Mouse (Mus musculus): ENCODE measurements around the gene Fut4. TPM values are rescaled to one million over a fixed set of nuclear protein-coding genes. Genes with fewer than 3 reads are reported as not detected.

Gene Fut4
- polyA plus RNA-seq (2012; ENCODE audit: insufficient read depth, insufficient read length, low replicate concordance, missing spikeins) = not detected in 2 replicates

DNA sequence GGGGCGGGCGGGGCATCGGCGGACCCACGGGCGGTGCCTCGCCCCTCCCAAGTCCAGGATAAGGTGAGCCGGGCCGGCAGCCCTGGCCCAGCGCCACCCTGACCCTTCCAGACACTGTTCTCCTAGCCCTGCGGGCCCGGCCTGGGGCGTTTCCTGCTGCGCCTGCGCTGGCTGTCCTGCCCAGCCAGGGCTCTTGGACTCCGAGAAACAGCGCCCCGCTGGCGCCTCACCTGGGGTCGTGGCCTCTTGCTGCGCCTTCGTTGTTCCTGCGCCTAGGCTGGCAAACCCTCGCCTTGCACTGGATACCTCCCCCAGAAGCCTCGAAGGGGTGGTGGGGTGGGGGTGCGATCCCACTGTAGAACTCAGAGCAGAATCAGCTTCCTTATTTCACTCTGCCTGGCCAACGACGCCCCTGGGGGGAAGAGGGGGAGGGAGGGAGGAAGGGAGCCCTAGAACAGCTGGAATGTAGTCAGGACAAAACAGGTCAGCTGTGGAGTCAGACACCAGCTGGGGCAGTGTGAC, at the start of gene Fut4:
Fut4 (minus strand) TSS at position 393 of the 522 bp plus-strand sequence.
- Histone ChIP-seq H3K4me3 (ENCODE audit: insufficient read depth, low read depth, low read length) (peak within 1 kb of the TSS; percentile 40), H3K27ac (ENCODE audit: insufficient read depth, low read depth, low read length) (no peak within 1 kb of the TSS), H3K4me1 (ENCODE audit: control insufficient read depth, insufficient read depth, low read length) (peaks cover 14% of the 10 kb centered on the region)
- TF ChIP-seq CTCF (IDR thresholded peaks at IDR 0.05; ENCODE audit: insufficient read depth, low read depth, low read length) (no peak), POLR2A (IDR thresholded peaks at IDR 0.05; ENCODE audit: insufficient read depth, low read depth, low read length) (no peak)
- WGBS = 4% methylated on average over 28 of the region's 28 CpGs

DNA sequence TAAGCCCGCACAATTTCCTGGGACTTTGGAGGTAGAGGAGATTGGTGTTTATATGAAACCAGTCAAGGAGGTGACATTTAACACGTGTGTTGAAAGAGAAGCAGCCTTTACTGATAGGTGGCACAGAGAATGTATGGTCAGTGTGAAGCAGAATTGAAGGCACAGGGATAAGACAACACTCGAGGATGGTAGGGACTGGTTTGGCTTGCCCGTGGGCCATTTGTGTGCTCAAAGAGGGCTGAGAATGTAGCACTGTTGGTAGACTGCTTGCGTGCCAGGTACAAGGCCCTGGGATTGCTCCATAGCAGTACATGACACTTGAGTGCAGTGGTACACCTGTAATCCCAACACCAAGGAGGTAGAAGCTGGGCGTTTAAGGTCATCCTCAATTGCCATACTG, 35.2 kb upstream of the Fut4 start:
- 91% methylated on average over 6 of the region's 6 CpGs for WGBS

DNA sequence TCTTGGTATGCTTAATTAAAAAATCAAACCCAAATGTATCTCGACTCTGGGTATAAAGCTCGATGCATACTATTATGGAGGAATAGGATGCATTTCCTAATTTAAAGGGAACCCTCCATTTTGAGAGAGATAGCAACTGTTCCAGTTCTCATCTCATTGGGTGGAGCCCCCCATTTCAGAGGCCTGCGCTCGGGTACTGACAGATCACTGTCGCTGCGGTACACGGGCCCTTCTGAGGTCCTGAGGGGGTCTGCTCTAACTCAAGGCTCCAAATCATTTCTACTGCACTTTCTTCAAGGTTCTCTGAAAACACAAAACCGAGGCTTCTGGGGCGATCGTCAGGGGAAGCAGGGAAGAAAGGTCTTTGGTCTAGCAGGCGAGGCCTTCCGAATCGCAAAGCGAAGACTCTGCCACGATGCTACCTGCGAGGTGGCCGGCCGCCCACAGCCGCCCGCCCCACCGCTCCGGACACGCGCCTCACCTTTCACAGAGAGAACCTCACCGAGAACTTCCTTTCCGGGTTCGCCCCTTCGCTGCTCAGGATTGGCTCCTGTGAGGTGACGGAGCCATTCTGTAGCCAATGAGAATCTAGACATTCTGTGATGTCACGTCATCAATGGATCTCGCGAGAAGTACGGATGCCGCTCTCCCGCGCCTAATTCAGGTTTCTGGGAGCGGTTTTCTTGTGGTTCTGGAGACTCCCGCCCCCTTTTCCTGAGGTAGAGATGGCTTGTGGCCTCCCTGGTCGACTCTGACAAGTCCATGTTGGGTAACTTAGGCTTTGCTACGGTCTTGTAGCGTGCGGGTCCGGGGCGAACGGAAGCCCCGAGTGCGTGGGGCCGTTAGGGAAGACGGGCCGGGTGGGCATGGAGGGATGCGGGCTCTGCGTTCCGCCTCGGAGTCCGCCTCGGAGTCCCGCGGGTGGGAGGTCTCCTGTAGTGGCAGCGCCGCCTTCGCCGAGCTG, 32.1 kb upstream of the Fut4 start, which contains the start of the genes Mre11a and Ankrd49:
Mre11a (plus strand) TSS at position 616 of the 964 bp plus-strand sequence.
Ankrd49 (minus strand) TSS at position 818 of the 964 bp plus-strand sequence.
- Histone ChIP-seq H3K4me3 (ENCODE audit: insufficient read depth, low read depth, low read length) (peak within 1 kb of the TSS; percentile 90), H3K4me1 (ENCODE audit: control insufficient read depth, insufficient read depth, low read length) (no peaks in the 10 kb centered on the region), H3K27ac (ENCODE audit: insufficient read depth, low read depth, low read length) (peak within 1 kb of the TSS; percentile 98)
- TF ChIP-seq CTCF (IDR thresholded peaks at IDR 0.05; ENCODE audit: insufficient read depth, low read depth, low read length) (no peak), POLR2A (IDR thresholded peaks at IDR 0.05; ENCODE audit: insufficient read depth, low read depth, low read length) (peak; percentile 66)
- WGBS = under 1% methylated on average over 62 of the region's 62 CpGs

More for the DNA sequence above, 35.2 kb upstream of the Fut4 start:
- no peak overlapping the region for H3K4me3 ChIP-seq (ENCODE audit: insufficient read depth, low read depth, low read length)
- H3K4me1 ChIP-seq (ENCODE audit: control insufficient read depth, insufficient read depth, low read length) = no peaks in the 10 kb centered on the region
- no peak overlapping the region for H3K27ac ChIP-seq (ENCODE audit: insufficient read depth, low read depth, low read length)
- TF ChIP-seq CTCF (IDR thresholded peaks at IDR 0.05; ENCODE audit: insufficient read depth, low read depth, low read length) = no peak
- TF ChIP-seq POLR2A (IDR thresholded peaks at IDR 0.05; ENCODE audit: insufficient read depth, low read depth, low read length) = no peak

DNA sequence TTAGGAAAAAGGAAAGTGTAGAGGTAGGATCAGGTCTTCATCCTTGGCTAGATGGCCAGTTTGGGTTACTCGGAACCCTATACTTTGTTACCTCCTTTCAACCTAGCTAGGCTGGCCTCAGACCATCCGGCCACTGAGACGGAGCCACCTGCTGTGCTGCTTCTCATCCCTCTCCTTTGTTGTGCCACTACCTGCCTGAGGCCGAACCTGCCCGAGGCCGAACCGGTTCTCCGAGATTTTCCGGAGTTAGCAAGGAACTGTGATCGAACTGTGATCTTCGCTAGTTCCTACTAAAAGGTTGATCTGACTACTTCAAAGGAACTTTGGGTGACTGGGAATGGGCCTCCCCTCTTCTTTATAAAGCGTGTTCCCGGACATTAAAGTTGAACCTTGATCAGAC, 26.1 kb upstream of the Fut4 start:
- TF ChIP-seq POLR2A (IDR thresholded peaks at IDR 0.05; ENCODE audit: insufficient read depth, low read depth, low read length) (no peak), CTCF (IDR thresholded peaks at IDR 0.05; ENCODE audit: insufficient read depth, low read depth, low read length) (no peak)

DNA sequence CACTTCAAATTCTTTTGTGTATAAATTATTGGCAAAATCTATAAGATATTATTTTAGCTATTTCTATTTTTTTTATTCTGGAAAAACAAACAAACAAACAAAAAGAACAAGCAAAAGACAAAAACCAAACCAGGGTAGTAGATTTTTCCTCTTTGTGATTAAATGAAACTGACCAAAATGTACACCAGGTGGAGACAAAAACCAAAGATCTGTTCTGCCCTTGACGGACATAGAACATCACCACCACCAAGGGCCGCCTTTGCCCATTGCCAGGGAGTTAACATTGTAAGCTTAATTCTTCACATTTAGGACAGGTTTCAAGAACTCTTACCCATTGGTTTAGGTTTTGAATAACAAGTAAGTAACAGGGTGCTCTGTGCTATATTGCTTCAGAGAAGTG, 21.6 kb upstream of the Fut4 start:
- no peak for TF ChIP-seq POLR2A (IDR thresholded peaks at IDR 0.05; ENCODE audit: insufficient read depth, low read depth, low read length)
- TF ChIP-seq CTCF (IDR thresholded peaks at IDR 0.05; ENCODE audit: insufficient read depth, low read depth, low read length) = no peak
- Histone ChIP-seq H3K4me1 (ENCODE audit: control insufficient read depth, insufficient read depth, low read length) (no peaks in the 10 kb centered on the region; the same call in 1 of the 2 replicates), H3K4me3 (ENCODE audit: insufficient read depth, low read depth, low read length) (no peak overlapping the region), H3K27ac (ENCODE audit: insufficient read depth, low read depth, low read length) (no peak overlapping the region)
- WGBS = 34% methylated on average over 2 of the region's 2 CpGs

More for the DNA sequence above, 26.1 kb upstream of the Fut4 start:
- H3K4me3 ChIP-seq (ENCODE audit: insufficient read depth, low read depth, low read length) = no peak overlapping the region
- H3K27ac ChIP-seq (ENCODE audit: insufficient read depth, low read depth, low read length) = no peak overlapping the region
- WGBS = 46% methylated on average over 13 of the region's 13 CpGs
- no peaks in the 10 kb centered on the region for H3K4me1 ChIP-seq (ENCODE audit: control insufficient read depth, insufficient read depth, low read length)

DNA sequence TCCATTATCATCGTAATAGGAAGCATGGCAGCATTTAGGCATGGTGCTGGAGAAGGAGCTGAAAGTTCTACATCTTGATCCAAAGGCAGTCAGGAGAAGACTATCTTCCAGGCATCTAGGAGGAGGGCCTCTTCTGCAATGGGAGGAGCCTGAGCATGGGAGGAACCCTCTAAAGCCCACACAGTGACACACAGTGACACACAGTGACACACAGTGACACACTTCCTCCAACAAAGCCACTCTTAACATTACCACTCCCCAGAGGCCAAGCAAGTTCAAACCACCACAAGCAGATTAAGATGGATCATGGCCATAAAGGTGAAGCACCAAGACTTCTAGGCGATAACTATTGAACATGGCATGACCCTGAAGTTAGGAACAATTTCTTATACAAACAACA, 19.9 kb upstream of the Fut4 start:
- H3K27ac ChIP-seq (ENCODE audit: insufficient read depth, low read depth, low read length) = no peak overlapping the region
- 93% methylated on average over 2 of the region's 2 CpGs for WGBS
- no peaks in the 10 kb centered on the region; the same call in 1 of the 2 replicates for H3K4me1 ChIP-seq (ENCODE audit: control insufficient read depth, insufficient read depth, low read length)
- no peak overlapping the region for H3K4me3 ChIP-seq (ENCODE audit: insufficient read depth, low read depth, low read length)
- TF ChIP-seq CTCF (IDR thresholded peaks at IDR 0.05; ENCODE audit: insufficient read depth, low read depth, low read length) = no peak
- TF ChIP-seq POLR2A (IDR thresholded peaks at IDR 0.05; ENCODE audit: insufficient read depth, low read depth, low read length) = no peak

DNA sequence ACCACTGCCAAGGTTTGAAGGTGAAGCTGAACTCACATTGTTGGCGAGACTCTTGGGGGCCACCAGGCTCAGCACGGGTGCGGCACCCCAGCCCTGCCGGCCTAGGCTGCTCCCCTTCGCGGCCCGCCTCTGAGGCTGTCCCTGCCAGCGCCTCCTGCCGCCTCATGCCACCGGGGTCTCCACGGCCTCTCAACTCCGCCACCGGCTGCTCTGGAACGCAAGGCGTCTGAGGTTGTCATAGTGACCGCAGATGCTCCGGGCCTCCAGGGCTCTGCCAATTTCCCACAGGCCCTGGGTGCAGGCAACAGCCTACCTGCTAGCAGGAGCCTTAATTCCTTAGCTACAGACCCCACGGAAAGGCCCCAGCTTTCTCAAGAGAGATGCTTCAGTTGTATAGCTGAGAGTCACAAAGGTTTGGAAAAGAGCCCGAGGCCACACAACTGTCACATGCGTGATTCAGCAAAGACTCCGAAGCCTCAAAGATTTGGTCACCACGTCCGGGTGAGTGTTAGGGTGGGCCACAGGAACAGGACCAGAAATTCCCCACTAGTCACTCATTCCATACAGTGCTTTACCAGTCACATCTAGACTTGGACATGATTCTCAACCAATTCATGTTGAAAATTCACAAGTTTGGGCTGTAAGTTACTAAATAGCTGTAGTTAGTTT, 18.7 kb upstream of the Fut4 start, which contains the start of gene 1700012B09Rik:
1700012B09Rik (minus strand) TSS at position 228 of the 669 bp plus-strand sequence.
- WGBS = 25% methylated on average over 23 of the region's 23 CpGs
- TF ChIP-seq POLR2A (IDR thresholded peaks at IDR 0.05; ENCODE audit: insufficient read depth, low read depth, low read length) (no peak), CTCF (IDR thresholded peaks at IDR 0.05; ENCODE audit: insufficient read depth, low read depth, low read length) (no peak)

DNA sequence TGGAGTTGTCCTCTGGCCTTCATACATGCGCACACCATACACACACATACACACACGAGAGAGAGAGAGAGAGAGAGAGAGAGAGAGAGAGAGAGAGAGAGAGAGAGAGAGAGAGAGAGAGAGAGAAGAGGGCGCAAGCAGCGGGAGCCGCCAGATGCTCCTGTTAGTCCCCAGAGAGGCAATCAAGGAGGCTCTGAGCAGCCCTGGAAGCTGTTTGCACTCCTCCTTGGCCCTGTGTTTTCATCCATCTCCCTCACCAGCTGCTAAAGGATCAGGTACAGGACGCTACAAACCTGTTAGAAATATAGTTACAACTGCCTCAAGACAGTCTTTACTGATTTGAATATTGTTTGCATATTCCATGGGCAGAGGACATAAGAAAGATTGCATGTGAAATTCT, 17.6 kb upstream of the Fut4 start:
- TF ChIP-seq POLR2A (IDR thresholded peaks at IDR 0.05; ENCODE audit: insufficient read depth, low read depth, low read length) (no peak), CTCF (IDR thresholded peaks at IDR 0.05; ENCODE audit: insufficient read depth, low read depth, low read length) (no peak)
- 67% methylated on average over 6 of the region's 6 CpGs for WGBS
- no peaks in the 10 kb centered on the region; the same call in 1 of the 2 replicates for H3K4me1 ChIP-seq (ENCODE audit: control insufficient read depth, insufficient read depth, low read length)
- H3K4me3 ChIP-seq (ENCODE audit: insufficient read depth, low read depth, low read length) = no peak overlapping the region
- H3K27ac ChIP-seq (ENCODE audit: insufficient read depth, low read depth, low read length) = no peak overlapping the region

More for the DNA sequence above, 18.7 kb upstream of the Fut4 start, which contains the start of gene 1700012B09Rik:
- H3K4me3 ChIP-seq (ENCODE audit: insufficient read depth, low read depth, low read length) = no peak within 1 kb of the TSS
- H3K4me1 ChIP-seq (ENCODE audit: control insufficient read depth, insufficient read depth, low read length) = no peaks in the 10 kb centered on the region; the same call in 1 of the 2 replicates
- no peak within 1 kb of the TSS for H3K27ac ChIP-seq (ENCODE audit: insufficient read depth, low read depth, low read length)

All from olfactory bulb, adult 2 months (tissue).